Mouse (Mus musculus) forebrain, embryonic 10.5 days (tissue): ENCODE results near the gene Pex14. TPM values are rescaled to one million over a fixed set of nuclear protein-coding genes. Genes with fewer than 3 reads are reported as not detected.

ENCODE experiments used
- DNase-seq: peaks from one replicate; pipeline ENCODE4 v3.0.0-alpha.2; 2017; ENCODE audit warnings: low spot score; ENCODE audit errors: extremely low spot score
- H3K27ac ChIP-seq: fragments of 300-500 bp; sonication (generic); 2 replicates; pipeline ENCODE4 v1.5.1; 2016; ENCODE audit warnings: mild to moderate bottlenecking
- H3K27me3 ChIP-seq: fragments of 300-500 bp; sonication (generic); 2 replicates; pipeline ENCODE4 v1.6.1; 2016; ENCODE audit warnings: mild to moderate bottlenecking; ENCODE audit not compliant: poor library complexity, severe bottlenecking
- H3K36me3 ChIP-seq: fragments of 300-500 bp; sonication (generic); replicated peaks from 2 replicates; pipeline ENCODE4 v1.6.1; 2016; ENCODE audit warnings: mild to moderate bottlenecking, moderate library complexity
- H3K4me1 ChIP-seq: fragments of 300-500 bp; sonication (generic); 2 replicates; pipeline ENCODE4 v1.6.1; 2016
- H3K4me3 ChIP-seq: fragments of 300-500 bp; sonication (generic); 2 replicates; pipeline ENCODE4 v1.5.1; 2016; ENCODE audit warnings: mild to moderate bottlenecking, moderate library complexity
- H3K9me3 ChIP-seq: fragments of 300-500 bp; sonication (generic); 2 replicates; pipeline ENCODE4 v1.6.1; 2016; ENCODE audit warnings: mild to moderate bottlenecking, moderate library complexity
- WGBS: fragments of 180-500 bp; shearing (Covaris S2); methylation state at CpG from one replicate; pipeline ENCODE4 v1.1.7; 2016; 5-methylcytosine and 5-hydroxymethylcytosine counted together
- polyA plus RNA-seq: library from polyadenylated mRNA; unstranded; fragments of >200 nt; fragmentation: Nextera tagmentation; extraction: Ambion mirVana; gene quantifications from 2 replicates; pipeline ENCODE4 v1.2.1, GENCODE M21; 2016

Pex14 gene
- polyA plus RNA-seq, 1 experiment from 2014 or later, result 54.4 TPM

DNA sequence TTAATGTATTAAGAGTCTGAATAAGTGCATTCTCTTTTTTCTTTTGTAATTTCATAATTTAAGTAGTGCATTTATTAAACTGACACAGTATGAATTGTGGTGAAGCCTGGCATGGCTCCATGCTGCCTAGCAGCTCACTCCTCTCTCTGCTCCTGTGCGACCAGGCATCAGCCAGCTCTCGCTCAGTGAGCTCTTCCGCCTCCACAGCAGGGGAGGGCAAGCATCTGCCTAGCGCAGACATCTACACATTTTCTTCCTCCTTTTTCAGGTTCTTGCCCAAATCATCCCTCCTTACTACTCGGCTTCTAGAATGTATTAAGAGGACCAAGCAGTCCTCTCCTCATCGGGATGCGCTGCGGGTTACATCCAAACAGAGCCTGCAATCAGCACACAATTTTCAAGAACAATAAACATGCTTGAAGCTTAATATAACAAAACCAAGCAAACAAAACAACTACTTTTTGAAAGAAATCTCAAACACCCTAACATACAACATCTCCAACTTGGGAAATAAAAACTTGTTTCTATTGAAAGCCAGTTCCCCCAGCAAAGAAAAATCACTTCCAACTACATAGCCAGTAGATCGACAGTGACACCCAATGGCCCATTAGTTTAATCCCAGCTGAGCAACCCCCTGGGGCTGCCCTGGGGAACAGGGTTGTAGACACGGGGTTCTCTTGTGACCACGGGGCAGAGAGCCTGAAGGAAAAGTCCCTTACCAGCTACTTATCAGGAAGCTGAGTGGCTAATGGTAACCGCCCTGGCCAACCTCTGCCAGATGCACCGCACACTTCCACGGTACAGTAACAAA, 38.9 kb downstream of the Pex14 start:
- no peak overlapping the region for H3K27ac ChIP-seq
- H3K9me3 ChIP-seq, result no peaks in the 10 kb centered on the region
- 42% methylated on average over 14 of the region's 14 CpGs for WGBS
- H3K27me3 ChIP-seq, result no peaks in the 10 kb centered on the region
- peaks cover 76% of the 10 kb centered on the region for H3K4me1 ChIP-seq
- no peak overlapping the region for H3K4me3 ChIP-seq
- 0 out of 2 replicates have a peak, but pooled peaks cover 2% of the 10 kb centered on the region for H3K36me3 ChIP-seq
- DNase-seq, result no peak

- H3K4me1 ChIP-seq, result peaks cover 79% of the 10 kb centered on the region
- peaks cover 4% of the 10 kb centered on the region; the same call in 1 of the 2 replicates for H3K36me3 ChIP-seq
- H3K27me3 ChIP-seq, result no peaks in the 10 kb centered on the region
- H3K4me3 ChIP-seq, result no peak overlapping the region
- DNase-seq, result no peak
- H3K9me3 ChIP-seq, result no peaks in the 10 kb centered on the region
- no peak overlapping the region for H3K27ac ChIP-seq
- WGBS, result 89% methylated on average over 9 of the region's 9 CpGs
Observed at GRCm38 (mm10) chr4:149059713-149060112, 40.0 kb downstream of the Pex14 start.

DNA sequence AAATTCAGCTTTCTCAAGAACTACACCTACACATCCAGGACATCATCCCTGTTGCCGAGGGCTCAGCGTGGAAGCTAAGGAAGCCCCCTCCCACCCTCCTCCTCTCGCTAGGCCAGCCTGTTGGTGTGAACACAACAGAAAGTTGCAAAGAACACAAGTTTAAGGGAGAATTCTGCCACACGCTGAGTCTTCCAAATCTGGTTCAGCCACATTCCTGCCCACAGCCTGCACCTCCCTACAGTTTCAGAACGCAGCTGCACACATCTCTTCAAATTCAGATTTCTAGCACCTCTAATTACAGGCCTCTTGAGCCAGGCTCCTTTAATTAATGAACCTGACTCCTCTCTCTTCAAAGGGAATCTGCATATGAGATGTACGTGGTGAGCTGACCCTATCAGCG, 41.4 kb downstream of the Pex14 start:
- Histone ChIP-seq H3K27ac (0 out of 2 replicates have a peak overlapping the region, but pooled peaks have one; percentile 53), H3K27me3 (no peaks in the 10 kb centered on the region), H3K4me1 (peaks cover 81% of the 10 kb centered on the region), H3K36me3 (peaks cover 4% of the 10 kb centered on the region; the same call in 1 of the 2 replicates), H3K9me3 (no peaks in the 10 kb centered on the region), H3K4me3 (no peak overlapping the region)
- no peak for DNase-seq
- WGBS, result 50% methylated on average over 7 of the region's 7 CpGs

DNA sequence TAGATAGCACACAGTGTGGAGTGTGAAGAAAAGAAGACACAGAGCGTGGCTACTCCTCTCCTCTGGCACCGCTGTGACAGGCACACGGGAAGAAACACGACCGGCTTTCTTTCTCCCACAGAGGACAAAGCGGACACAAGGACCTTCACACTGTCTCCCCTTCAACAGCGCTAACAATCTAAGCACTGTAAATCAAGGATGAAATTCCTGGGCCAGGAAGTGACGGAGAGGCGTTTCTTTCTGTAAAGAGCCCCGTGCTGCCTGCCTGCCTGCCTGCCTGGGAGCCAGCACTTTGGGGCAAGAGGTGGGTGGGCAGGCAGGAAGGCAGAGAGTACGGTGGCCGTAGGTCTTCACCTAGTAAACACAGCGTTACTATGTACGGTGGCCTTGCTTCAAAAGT, 42.2 kb downstream of the Pex14 start:
- H3K27ac ChIP-seq, result peak overlapping the region; percentile 53
- H3K36me3 ChIP-seq, result peaks cover 4% of the 10 kb centered on the region; the same call in 1 of the 2 replicates
- DNase-seq, result no peak
- 66% methylated on average over 14 of the region's 14 CpGs for WGBS
- H3K9me3 ChIP-seq, result no peaks in the 10 kb centered on the region
- H3K27me3 ChIP-seq, result no peaks in the 10 kb centered on the region
- no peak overlapping the region for H3K4me3 ChIP-seq
- peaks cover 73% of the 10 kb centered on the region for H3K4me1 ChIP-seq

GRCm38 (mm10) chr4:149056957-149057356, 42.7 kb downstream of the Pex14 start:
- Histone ChIP-seq H3K27me3 (peaks cover 3% of the 10 kb centered on the region; the same call in 1 of the 2 replicates), H3K4me1 (peaks cover 68% of the 10 kb centered on the region), H3K27ac (peak overlapping the region; percentile 53), H3K9me3 (no peaks in the 10 kb centered on the region), H3K36me3 (peaks cover 4% of the 10 kb centered on the region; the same call in 1 of the 2 replicates), H3K4me3 (no peak overlapping the region)
- WGBS, result 72% methylated on average over 16 of the region's 16 CpGs
- DNase-seq, result no peak

DNA sequence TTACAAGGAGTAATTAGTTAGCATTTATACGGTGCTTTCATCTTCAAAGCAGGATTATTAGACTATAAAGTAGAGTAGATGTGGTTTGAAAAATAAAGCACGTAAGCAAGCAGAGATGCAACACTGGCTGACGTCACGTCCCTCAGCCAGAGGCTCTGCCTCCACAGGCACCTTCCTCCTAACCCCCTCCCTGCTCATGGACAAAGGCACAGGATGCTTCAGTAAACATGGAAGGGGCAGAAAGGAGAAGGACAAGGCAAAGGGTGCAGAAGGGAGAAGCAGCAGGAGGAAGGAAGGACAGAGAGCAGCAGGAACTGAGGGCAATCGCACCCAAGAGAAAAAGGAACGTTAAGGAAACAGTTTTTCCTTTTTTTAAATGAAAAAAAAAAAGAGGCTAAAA, 43.8 kb downstream of the Pex14 start:
- Histone ChIP-seq H3K4me3 (no peak overlapping the region), H3K27me3 (peaks cover 14% of the 10 kb centered on the region), H3K4me1 (peaks cover 64% of the 10 kb centered on the region), H3K36me3 (peaks cover 4% of the 10 kb centered on the region; the same call in 1 of the 2 replicates), H3K27ac (no peak overlapping the region), H3K9me3 (no peaks in the 10 kb centered on the region)
- DNase-seq, result no peak
- 56% methylated on average over 6 of the region's 6 CpGs for WGBS

- peak overlapping the region; percentile 74 for H3K27ac ChIP-seq
- H3K27me3 ChIP-seq, result peaks cover 33% of the 10 kb centered on the region
Observed at GRCm38 (mm10) chr4:149049351-149050159, 50.1 kb downstream of the Pex14 start.

DNA sequence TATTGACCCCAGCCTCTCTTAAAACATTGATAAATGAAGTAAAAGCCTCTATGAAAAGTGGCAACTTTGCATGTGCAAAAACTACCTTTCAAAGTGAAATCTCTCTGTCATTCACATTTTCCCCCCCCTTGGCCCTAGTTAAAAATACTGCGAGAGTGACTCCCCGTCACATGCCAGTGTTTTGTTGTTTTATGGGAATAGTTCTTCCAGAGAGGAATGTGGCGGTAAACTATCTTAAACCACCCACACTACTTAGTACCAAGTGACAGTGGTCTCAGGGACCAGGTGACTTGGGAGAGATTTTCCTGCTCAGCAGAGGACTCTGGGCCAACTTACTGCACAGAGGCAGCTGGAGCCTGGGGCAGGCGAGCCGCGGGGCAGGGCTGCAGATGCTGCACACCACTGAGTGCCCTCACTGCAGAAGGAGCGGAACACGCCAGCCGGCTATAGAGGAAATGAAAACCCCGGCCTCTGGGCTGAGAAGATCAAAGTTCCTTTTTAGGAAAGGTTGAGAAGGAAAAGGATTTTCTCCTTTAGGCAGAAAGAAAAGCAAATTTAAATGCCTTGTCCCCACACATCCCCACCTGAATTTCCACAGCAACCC, 50.9 kb downstream of the Pex14 start:
- 33% methylated on average over 10 of the region's 10 CpGs for WGBS
- peak overlapping the region; percentile 30 for H3K4me3 ChIP-seq
- H3K4me1 ChIP-seq, result peaks cover 59% of the 10 kb centered on the region
- peak; percentile 38 for DNase-seq
- H3K27me3 ChIP-seq, result peaks cover 33% of the 10 kb centered on the region
- no peaks in the 10 kb centered on the region for H3K9me3 ChIP-seq
- H3K36me3 ChIP-seq, result no peaks in the 10 kb centered on the region
- H3K27ac ChIP-seq, result peak overlapping the region; percentile 74

More at GRCm38 (mm10) chr4:149049351-149050159, 50.1 kb downstream of the Pex14 start:
- Histone ChIP-seq H3K4me1 (peaks cover 61% of the 10 kb centered on the region), H3K4me3 (peak overlapping the region; percentile 30), H3K36me3 (no peaks in the 10 kb centered on the region), H3K9me3 (no peaks in the 10 kb centered on the region)
- peak; percentile 40 for DNase-seq
- whole genome bisulfite sequencing, result 9% methylated on average over 16 of the region's 16 CpGs

DNA sequence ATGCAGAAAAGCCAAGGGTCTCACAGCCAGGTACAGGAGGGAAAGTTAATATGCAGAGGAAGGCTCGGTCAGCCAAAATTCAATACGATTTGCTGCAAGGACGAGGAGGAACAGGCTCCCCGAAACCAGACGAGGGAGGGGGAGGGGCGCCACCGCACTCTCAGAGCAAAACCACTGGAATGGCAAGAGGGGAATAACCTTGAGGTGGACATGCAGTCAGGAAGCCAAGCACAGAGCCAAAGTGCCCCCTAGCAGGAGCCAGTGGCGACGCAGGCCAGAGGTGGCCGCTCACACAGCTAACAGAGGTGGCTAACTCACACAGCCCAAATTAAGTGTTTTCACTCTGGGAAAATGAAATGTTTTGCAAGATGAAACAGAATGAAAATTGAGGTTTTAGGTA, 52.3 kb downstream of the Pex14 start:
- DNase-seq, result peak; percentile 62
- Histone ChIP-seq H3K27me3 (peaks cover 33% of the 10 kb centered on the region), H3K27ac (no peak overlapping the region), H3K4me3 (no peak overlapping the region), H3K36me3 (no peaks in the 10 kb centered on the region), H3K4me1 (peaks cover 62% of the 10 kb centered on the region), H3K9me3 (no peaks in the 10 kb centered on the region)
- WGBS, result 4% methylated on average over 10 of the region's 10 CpGs

GRCm38 (mm10) chr4:149045885-149046284, 53.8 kb downstream of the Pex14 start:
- Histone ChIP-seq H3K9me3 (no peaks in the 10 kb centered on the region), H3K4me3 (no peak overlapping the region), H3K27ac (no peak overlapping the region), H3K4me1 (peaks cover 67% of the 10 kb centered on the region), H3K36me3 (peaks cover 3% of the 10 kb centered on the region), H3K27me3 (peaks cover 24% of the 10 kb centered on the region; the same call in 1 of the 2 replicates)
- DNase-seq, result no peak
- WGBS, result 49% methylated on average over 5 of the region's 5 CpGs

GRCm38 (mm10) chr4:149040289-149040688, 59.4 kb downstream of the Pex14 start:
- WGBS, result 62% methylated on average over 6 of the region's 6 CpGs

GRCm38 (mm10) chr4:149037706-149038105, 62.0 kb downstream of the Pex14 start:
- Histone ChIP-seq H3K4me1 (peaks cover 63% of the 10 kb centered on the region), H3K27ac (no peak overlapping the region), H3K4me3 (no peak overlapping the region), H3K36me3 (peaks cover 5% of the 10 kb centered on the region), H3K27me3 (0 out of 2 replicates have a peak, but pooled peaks cover 5% of the 10 kb centered on the region), H3K9me3 (no peaks in the 10 kb centered on the region)
- DNase-seq, result no peak
- WGBS, result 45% methylated on average over 6 of the region's 6 CpGs

More at GRCm38 (mm10) chr4:149040289-149040688, 59.4 kb downstream of the Pex14 start:
- 0 out of 2 replicates have a peak, but pooled peaks cover 5% of the 10 kb centered on the region for H3K27me3 ChIP-seq
- H3K4me3 ChIP-seq, result no peak overlapping the region
- peaks cover 5% of the 10 kb centered on the region for H3K36me3 ChIP-seq
- no peak for DNase-seq
- H3K27ac ChIP-seq, result peak overlapping the region; percentile 25; the same call in 1 of the 2 replicates
- no peaks in the 10 kb centered on the region for H3K9me3 ChIP-seq
- peaks cover 62% of the 10 kb centered on the region for H3K4me1 ChIP-seq
